Mouse (Mus musculus): ENCODE measurements around the gene S100a4. TPM values are rescaled to one million over a fixed set of nuclear protein-coding genes. Genes with fewer than 3 reads are reported as not detected.

The S100a4 gene
- polyA plus RNA-seq, 1 experiment from 2014 or later = 13.6 TPM

Other genes with a start within 250 kb of the S100a4 start
- gene Slc27a3, start 213.8 kb upstream of the S100a4 start, polyA plus RNA-seq (2015; fragmentation: Nextera tagmentation; extraction: Ambion mirVana) = 14.5 and 16.1 TPM in 2 replicates
- 27.0 and 29.2 TPM in 2 replicates for gene Ints3, start 170.1 kb upstream of the S100a4 start, polyA plus RNA-seq (2015; fragmentation: Nextera tagmentation; extraction: Ambion mirVana)
- 5.3 and 5.7 TPM in 2 replicates for gene Npr1, start 137.9 kb upstream of the S100a4 start, polyA plus RNA-seq (2015; fragmentation: Nextera tagmentation; extraction: Ambion mirVana)
- gene Ilf2, start 127.6 kb upstream of the S100a4 start, polyA plus RNA-seq (2015; fragmentation: Nextera tagmentation; extraction: Ambion mirVana) = 151 and 168 TPM in 2 replicates
- 71.6 and 78.5 TPM in 2 replicates for gene Snapin, start 112.7 kb upstream of the S100a4 start, polyA plus RNA-seq (2015; fragmentation: Nextera tagmentation; extraction: Ambion mirVana)
- 126 and 134 TPM in 2 replicates for gene Chtop, start 94.3 kb upstream of the S100a4 start, polyA plus RNA-seq (2015; fragmentation: Nextera tagmentation; extraction: Ambion mirVana)
- gene S100a1, start 89.4 kb upstream of the S100a4 start, polyA plus RNA-seq (2015; fragmentation: Nextera tagmentation; extraction: Ambion mirVana) = 66.9 and 75.9 TPM in 2 replicates
- 34.7 and 39.0 TPM in 2 replicates for gene S100a13, start 89.3 kb upstream of the S100a4 start, polyA plus RNA-seq (2015; fragmentation: Nextera tagmentation; extraction: Ambion mirVana)
- 43.9 and 74.6 TPM in 2 replicates for gene S100a14, start 76.9 kb upstream of the S100a4 start, polyA plus RNA-seq (2015; fragmentation: Nextera tagmentation; extraction: Ambion mirVana)
- 225 and 274 TPM in 2 replicates for gene S100a16, start 66.5 kb upstream of the S100a4 start, polyA plus RNA-seq (2015; fragmentation: Nextera tagmentation; extraction: Ambion mirVana)
- gene S100a3, start 43.2 kb upstream of the S100a4 start, polyA plus RNA-seq (2015; fragmentation: Nextera tagmentation; extraction: Ambion mirVana) = 0.77 and 1.2 TPM in 2 replicates
- gene S100a2, start 13.5 kb upstream of the S100a4 start, polyA plus RNA-seq (2015; fragmentation: Nextera tagmentation; extraction: Ambion mirVana) = not detected in 2 replicates
- not detected in 2 replicates for gene Gm42674, start 1.9 kb upstream of the S100a4 start, polyA plus RNA-seq (2015; fragmentation: Nextera tagmentation; extraction: Ambion mirVana)
- gene S100a5, start 4.8 kb downstream of the S100a4 start, polyA plus RNA-seq (2015; fragmentation: Nextera tagmentation; extraction: Ambion mirVana) = 4.5 and 6.5 TPM in 2 replicates
- 503 and 642 TPM in 2 replicates for gene S100a6, start 9.1 kb downstream of the S100a4 start, polyA plus RNA-seq (2015; fragmentation: Nextera tagmentation; extraction: Ambion mirVana)
- gene S100a7a, start 50.2 kb downstream of the S100a4 start, polyA plus RNA-seq (2015; fragmentation: Nextera tagmentation; extraction: Ambion mirVana) = 0.61 and 2.8 TPM in 2 replicates
- gene S100a8, start 65.2 kb downstream of the S100a4 start, polyA plus RNA-seq (2015; fragmentation: Nextera tagmentation; extraction: Ambion mirVana) = 295 and 384 TPM in 2 replicates
- 183 and 235 TPM in 2 replicates for gene S100a9, start 92.0 kb downstream of the S100a4 start, polyA plus RNA-seq (2015; fragmentation: Nextera tagmentation; extraction: Ambion mirVana)
- 0.09 TPM in 1 of 2 replicates, not detected in the other for gene Pglyrp4, start 123.1 kb downstream of the S100a4 start, polyA plus RNA-seq (2015; fragmentation: Nextera tagmentation; extraction: Ambion mirVana)
- gene Gm5849, start 174.1 kb downstream of the S100a4 start, polyA plus RNA-seq (2015; fragmentation: Nextera tagmentation; extraction: Ambion mirVana) = not detected in 2 replicates

Data from stomach, embryonic 15.5 days (tissue).